Mouse (Mus musculus): ENCODE data around the gene Tsku.

Tsku gene

DNA sequence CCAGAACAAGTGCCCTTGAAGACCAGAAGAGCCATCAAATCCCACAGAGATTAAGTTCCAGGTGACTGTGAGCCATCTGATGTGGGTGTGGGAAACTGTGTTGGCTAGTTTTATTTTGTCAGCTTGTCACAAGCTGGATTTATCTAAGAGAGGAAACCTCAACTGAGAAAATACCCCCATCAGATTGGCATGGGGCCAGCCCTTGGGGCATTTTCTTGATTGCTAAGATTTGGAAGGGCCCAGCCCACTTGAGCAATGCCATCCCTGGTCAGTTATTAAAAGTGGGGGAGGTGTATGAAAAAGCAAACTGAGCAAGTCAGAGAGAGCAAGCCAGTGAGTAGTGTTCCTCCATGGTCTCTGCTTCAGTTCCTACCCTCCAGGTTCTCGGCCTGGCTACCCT, 36.9 kb downstream of the Tsku start:
- no peak for DNase-seq (ENCODE audit: low read depth)

DNA sequence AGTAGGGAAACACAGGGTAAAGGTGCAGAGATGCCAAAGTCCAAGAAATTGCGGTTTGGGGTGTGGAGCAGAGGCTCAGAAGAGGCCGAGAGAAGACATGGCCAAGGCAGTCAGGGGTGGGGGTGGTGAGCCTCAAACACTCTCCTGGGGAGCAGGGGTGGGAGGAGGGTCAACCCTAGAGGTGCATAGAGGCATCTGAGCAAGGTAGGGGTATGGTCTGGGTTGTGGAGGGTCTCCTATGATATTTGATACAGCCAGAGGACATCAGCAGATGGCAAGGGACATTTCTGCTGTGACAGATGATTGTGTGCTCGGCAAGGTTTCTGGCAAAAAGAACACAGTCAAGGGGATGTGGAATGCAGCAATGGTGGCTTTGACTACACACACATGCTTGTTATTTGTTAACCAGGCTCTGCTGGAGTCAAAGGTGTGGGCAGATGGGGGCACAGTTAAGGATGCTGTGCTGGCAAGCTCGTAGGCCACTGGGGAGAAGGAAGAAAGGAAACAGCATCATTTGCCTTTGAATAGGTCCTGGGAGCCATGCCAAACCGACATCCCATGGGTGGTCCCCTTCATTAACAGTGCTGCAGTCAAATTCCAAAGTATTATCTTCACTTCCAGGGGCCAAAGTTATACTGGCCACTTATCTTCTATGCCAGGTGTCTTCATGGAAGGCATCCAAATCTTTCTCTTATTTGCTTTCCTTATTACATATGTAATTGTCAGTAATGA, 37.7 kb downstream of the Tsku start:
- no peak for DNase-seq (ENCODE audit: low read depth)

DNA sequence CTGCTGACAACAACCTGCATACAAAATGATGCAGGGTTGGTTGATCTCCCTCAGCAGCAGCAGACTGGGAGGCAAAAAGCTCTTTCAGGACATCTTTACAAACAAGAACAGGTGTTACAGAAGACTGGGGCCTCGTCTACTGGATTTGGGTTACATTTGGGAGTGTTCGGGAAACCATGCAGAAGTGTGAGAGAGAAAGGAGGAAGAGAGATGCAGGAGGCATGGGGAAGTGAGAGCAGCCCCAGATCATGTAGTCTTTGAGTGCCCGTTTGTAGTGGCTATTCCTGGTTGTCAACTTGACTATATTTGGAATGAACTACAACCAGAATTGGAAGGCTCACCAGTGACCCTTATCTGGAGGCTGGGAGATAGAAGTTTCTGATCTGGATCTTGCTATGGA, 38.7 kb downstream of the Tsku start:
- DNase-seq (ENCODE audit: low read depth): no peak

DNA sequence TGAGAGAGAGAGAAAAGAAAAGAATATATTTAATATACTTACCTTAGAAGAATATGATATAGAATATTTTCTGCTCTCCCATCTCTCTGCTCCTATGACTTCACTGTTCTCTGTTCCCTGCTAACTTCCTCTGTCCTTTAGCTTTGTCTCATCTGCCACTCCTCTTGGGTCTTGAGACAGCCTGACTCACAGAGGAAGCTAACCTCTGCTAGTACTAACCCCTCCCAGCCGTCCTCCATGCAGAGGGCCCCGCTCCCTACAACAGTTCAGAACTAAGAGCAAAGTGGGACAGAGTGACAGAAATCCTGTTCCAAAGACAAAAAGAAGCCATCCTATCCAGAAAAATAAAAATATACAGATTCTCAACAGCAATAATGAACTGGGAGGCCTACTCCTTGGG, 40.0 kb downstream of the Tsku start, which contains the start of gene Acer3:
Gene Acer3, minus strand, starts transcription at position 126 of the 400 bp plus-strand sequence.
- no peak for DNase-seq (ENCODE audit: low read depth)

DNA sequence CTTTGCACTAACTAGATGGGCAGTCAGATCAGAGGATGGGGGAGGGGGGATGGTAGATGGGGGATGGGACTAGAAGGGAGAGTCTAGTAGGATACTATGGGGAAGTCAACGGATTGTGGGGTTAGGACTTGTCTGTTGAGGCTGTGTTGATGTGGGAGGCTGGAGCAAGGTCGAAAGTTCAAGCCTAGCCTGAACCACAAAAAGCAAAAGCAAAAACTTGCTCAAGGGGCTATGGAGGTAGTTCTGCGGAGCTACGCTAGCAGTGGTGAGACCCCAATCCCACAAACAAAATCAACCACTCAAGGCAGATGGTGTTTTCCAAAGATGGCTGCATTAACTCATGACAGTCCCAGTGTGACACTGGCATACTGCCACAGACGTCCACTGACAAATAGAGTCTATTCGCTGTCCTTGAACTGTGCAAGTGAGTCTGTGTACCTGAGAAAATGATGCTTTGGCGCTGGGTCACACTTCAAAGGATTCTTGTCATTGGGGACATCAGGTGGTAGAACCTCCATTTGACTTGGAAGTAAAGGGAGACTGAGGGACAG, 41.0 kb downstream of the Tsku start:
- DNase-seq (ENCODE audit: low read depth): no peak

DNA sequence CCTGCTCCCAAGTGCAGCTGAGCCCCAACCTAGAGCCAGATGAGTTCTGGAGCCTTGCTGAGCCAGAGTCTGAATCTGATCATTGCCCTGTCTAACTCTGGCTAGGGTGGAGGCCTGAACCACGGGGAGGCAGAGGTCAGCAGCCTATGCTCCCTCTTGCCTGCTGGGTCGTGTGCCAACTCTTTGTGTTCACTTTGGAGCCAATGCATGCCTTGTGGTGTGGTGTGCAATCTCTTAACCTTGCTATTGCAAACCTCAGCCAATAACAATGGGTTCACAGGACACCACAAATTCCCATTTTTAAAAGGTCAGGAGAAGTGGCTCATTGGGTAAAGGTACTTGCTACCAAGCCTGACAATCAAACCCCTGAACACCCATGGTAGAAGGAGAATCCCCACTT, 44.6 kb downstream of the Tsku start:
- DNase-seq (ENCODE audit: low read depth): no peak

DNA sequence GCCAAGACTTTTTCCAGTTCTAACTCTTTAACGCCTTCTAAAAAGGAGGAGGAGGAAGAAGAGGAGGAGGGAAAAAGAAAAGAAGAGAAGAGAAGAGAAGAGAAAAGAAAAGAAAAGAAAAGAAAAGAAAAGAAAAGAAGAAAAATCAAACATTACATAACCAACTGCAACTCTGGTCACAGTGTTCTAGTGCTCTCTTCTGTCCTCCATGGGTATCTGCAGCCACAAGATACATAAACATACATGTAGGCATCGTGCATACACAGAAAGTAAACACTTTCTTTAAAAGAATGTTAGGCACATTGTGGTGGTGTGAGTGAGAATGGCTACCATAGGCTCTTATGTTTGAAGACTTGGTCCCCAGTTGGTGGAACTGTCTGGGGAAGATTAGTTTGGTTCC, 46.0 kb downstream of the Tsku start:
- no peak for DNase-seq (ENCODE audit: low read depth)

DNA sequence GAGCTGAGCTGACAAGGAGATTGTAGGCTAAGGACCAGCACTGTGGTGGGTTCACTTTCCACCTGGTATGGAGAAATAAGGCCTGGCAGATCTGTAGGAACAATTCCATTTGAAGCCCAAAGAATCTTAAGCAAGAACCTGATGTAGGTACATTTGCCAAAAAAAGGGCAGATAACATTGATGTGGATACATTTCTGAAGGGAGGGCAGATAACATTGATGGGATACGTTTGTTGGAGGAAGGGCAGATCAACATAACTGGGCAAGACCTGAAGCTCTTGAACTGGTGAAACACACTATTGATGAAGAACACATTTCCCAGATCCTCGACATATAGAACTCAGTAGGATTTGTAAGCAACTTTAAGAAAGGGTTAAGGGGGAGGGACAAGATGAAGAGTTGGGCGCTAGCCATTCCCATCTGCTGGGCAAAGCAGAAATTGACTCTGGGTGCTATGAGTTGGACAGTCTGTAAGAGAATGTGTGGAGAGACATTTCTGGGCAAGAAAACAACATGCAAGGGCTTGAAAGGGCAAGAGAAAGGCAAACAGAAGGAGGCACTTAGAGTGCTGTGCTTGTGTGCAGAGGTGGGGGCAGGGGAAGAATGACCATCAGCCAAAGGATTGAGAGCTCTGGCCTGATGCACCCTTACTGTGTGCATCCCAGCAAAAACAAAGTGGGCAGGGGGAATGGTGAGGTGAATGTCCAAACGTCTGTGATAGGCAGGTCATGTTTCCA, 48.8 kb downstream of the Tsku start:
- DNase-seq (ENCODE audit: low read depth): no peak

DNA sequence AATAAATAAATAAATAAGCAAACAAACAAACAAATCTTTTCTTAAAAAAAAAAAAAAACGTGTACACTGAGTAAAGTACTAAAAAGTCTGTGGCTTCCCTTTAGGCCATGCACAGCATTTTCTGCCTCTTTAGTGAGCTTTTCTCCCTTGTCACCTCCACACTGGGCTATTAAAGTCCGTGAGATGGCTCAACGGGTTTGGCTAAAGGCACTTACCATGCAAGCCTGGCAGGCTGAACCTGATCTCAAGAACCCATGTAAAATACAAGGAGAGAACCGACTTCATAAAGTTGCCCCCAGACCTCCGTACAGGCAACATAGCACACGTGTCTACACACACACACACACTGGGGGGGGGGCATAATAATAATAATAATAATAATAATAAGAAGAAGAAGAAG, 50.9 kb downstream of the Tsku start:
- no peak for DNase-seq (ENCODE audit: low read depth)

DNA sequence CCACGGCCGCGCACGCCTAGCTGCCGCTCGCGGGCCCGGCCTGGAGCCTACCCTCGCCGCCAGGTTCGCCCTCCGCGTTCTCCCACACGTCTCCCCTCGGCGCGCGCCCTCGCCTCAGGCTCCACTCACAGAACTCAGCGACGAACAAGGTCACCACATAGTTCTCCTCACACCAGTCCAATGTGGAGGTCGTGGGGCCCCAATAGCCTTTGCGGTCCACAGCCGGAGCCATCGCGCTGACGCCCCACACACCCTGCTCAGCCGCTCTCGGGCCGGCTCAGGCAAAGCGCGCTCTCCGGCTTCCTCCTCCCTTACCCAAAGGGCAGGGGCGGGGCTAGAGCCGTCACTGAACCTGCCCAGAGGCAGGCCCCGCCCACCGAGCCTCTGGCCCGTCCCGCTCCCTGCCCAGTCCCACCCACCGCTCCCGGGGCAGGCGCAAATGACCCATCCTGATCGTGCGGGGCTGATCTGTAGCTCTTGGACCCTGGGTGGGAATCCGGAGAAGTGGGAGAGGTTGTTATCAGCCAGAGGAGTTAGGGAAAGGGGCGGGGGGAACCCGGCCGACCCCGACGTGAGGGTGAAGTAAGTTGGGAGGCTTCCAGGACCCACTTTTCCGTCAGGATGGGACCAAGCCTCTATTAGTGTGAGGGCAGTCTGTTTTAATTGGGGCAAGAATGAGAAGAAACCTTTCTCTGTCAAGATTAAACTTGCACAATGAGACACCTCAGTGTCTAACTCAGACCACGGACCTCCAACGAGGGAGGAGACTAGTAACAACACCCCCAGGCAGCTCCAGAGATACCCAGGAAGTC, 51.7 kb downstream of the Tsku start:
- DNase-seq (ENCODE audit: low read depth): peak; percentile 94

DNA sequence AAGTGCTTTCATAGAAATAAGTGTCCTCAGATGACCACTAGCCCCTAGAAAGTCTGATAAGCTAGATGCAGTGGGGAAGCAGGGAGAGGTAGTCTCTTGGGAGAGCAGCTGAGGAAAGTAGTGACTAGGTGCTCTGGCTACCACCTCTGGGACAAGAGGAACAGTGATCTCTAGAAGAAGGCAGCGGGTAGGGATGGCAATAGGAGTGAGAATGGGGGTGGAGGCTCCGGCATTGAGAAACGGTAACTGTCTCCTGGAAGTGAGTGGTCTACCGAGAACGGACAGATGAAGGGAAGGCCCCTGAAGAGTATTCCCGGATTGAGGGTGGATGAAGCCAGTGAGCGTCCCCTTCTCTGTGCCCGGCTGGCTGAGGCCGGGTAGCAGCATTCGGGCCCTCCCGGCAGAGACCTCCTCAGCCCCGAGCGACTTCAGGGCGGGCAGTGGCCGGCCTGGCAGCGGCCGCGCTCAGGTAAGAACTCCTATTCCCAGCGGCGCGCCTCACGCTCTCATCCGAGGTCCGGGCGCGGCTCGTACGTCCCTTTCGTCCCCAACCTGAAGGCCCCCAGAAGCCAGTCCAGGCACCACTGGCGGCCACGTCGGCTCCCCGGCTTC, 52.4 kb downstream of the Tsku start:
- no peak for DNase-seq (ENCODE audit: low read depth)

DNA sequence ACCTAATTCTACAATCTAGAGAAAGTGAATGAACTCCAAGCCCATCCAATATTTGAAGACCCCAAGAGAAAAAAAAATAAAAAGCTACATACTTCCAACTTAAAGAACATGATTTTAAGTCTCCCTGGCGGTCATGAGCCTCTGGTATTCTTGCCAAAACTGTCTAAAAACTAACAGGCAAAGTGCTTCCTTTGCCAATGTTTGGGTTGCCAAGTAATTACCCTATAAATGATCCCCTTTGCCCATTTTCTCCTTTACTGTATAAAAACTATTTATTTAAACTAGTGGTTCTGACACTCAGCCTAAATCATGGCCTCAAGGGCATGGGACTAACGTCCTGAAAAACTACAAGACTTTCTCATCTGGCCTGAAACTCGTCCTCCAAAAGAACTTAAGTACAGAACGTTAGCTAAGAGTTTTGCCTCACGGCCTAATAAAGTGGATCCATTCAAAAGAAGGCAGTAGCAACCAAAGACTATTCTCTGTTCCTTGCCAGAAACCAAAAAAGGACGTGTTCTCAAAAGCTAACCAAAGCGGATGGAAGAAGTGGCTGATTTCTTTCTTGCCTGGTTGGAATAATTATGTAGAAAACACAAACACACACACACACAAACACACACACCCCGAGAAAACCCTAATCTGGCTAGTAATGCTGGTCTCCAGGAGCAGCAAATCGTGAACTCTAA, 53.1 kb downstream of the Tsku start:
- no peak for DNase-seq (ENCODE audit: low read depth)

DNA sequence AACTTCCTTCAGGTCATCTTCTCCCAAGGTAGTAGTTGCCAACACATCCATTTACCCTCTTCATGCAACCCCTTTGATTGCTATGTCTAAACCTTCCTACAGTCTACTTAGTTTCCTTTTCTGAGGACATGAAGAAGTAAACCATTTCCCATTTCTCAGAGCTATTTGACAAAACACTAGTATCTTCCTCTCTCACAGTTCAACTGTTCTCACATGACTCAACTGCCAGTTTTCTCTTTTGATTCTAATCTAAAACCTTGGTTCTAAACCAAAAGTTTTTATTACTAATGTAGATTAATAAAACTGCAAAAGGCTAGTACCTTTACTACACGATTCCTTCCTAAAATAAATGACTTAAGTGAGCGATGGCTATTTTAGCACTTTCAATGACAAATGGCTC, 53.7 kb downstream of the Tsku start:
- DNase-seq (ENCODE audit: low read depth): no peak
